Mouse (Mus musculus): ENCODE measurements at regions not wholly inside any gene's neighbourhood (a gene's known extent, or its start where the extent isn't known, plus 50 kb on each side); places are given as distances from the start of the nearest gene placed in this dataset.
A peak's percentile ranks its signal among the peaks of the same experiment; 100 is the strongest.

- peak; percentile 2 to 34 for DNase-seq
Measured at GRCm38 (mm10) chrX:58620403-58620802, 288.8 kb upstream of the 4930550L24Rik start.
